Mouse (Mus musculus) megakaryocyte, embryonic 14.5 days (primary cell): ENCODE measurements at regions not wholly inside any gene's neighbourhood (a gene's known extent, or its start where the extent isn't known, plus 50 kb on each side); places are given as distances from the start of the nearest gene placed in this dataset.

Source experiments
- FLI1 ChIP-seq: IDR thresholded peaks from 2 replicates; pipeline ENCODE4 v1.6.1; 2012; ENCODE audit warnings: low read length, inconsistent platforms, mixed read lengths
- GATA1 ChIP-seq: IDR thresholded peaks from 3 replicates; pipeline ENCODE4 v1.6.1; 2012; ENCODE audit warnings: mixed read lengths, low read length, inconsistent platforms, borderline replicate concordance

- TF ChIP-seq GATA1 (no peak), FLI1 (no peak)
These were observed 252.0 kb downstream of the Rplp1 start for GRCm38 (mm10) chr9:61662055-61663028.
